Mouse (Mus musculus): Measurements from ENCODE around the gene Zfp704. TPM values are rescaled to one million over a fixed set of nuclear protein-coding genes. Genes with fewer than 3 reads are reported as not detected.
A peak's percentile ranks its signal among the peaks of the same experiment; 100 is the strongest.

Zfp704 gene
- total RNA-seq, 2 experiments from 2014 or later = 4.4 to 7.0 TPM

GRCm38 (mm10) chr3:9497260-9497659 is 112.6 kb downstream of the Zfp704 start:
- no peak for TF ChIP-seq CTCF (IDR thresholded peaks at IDR 0.05)
- DNase-seq = no peak
- Histone ChIP-seq H3K27ac (no peak overlapping the region), H3K4me3 (no peak overlapping the region)
- intact Hi-C loops (cut with DNase I) = no loop called here

GRCm38 (mm10) chr3:9491766-9492283 is 118.1 kb downstream of the Zfp704 start:
- Histone ChIP-seq H3K4me3 (no peak overlapping the region), H3K27ac (no peak overlapping the region)
- DNase-seq = no peak
- no peak for TF ChIP-seq CTCF (IDR thresholded peaks at IDR 0.05)
- intact Hi-C loops (cut with DNase I) = no loop called here

- intact Hi-C loops (cut with DNase I) = no loop called here
- no peak for TF ChIP-seq CTCF (IDR thresholded peaks at IDR 0.05)
- no peak for DNase-seq
- Histone ChIP-seq H3K27ac (no peak overlapping the region), H3K4me3 (no peak overlapping the region)
Measured at GRCm38 (mm10) chr3:9487644-9488043, 122.2 kb downstream of the Zfp704 start.

- no peak for TF ChIP-seq CTCF (IDR thresholded peaks at IDR 0.05)
- H3K27ac ChIP-seq = no peak overlapping the region
- intact Hi-C loops (cut with DNase I) = no loop called here
- no peak for DNase-seq
- H3K4me3 ChIP-seq = no peak overlapping the region
Measured at GRCm38 (mm10) chr3:9485506-9485905, 124.4 kb downstream of the Zfp704 start.

- TF ChIP-seq CTCF (IDR thresholded peaks at IDR 0.05) = no peak
- DNase-seq = no peak
- intact Hi-C loops (cut with DNase I) = no loop called here
- H3K4me3 ChIP-seq = no peak overlapping the region
- H3K27ac ChIP-seq = no peak overlapping the region
Measured at GRCm38 (mm10) chr3:9481956-9482355, 127.9 kb downstream of the Zfp704 start.

- intact Hi-C loops (cut with DNase I) = no loop called here
- peak; percentile 67 for DNase-seq
Measured at GRCm38 (mm10) chr3:9481358-9481757, 128.5 kb downstream of the Zfp704 start.

GRCm38 (mm10) chr3:9480936-9481335 is 128.9 kb downstream of the Zfp704 start:
- no peak overlapping the region for H3K27ac ChIP-seq
- no peak overlapping the region for H3K4me3 ChIP-seq
- no peak for TF ChIP-seq CTCF (IDR thresholded peaks at IDR 0.05)
- intact Hi-C loops (cut with DNase I) = no loop called here
- DNase-seq = no peak

More at GRCm38 (mm10) chr3:9481358-9481757, 128.5 kb downstream of the Zfp704 start:
- no peak overlapping the region for H3K27ac ChIP-seq
- no peak overlapping the region for H3K4me3 ChIP-seq
- no peak for TF ChIP-seq CTCF (IDR thresholded peaks at IDR 0.05)

GRCm38 (mm10) chr3:9477386-9477785 is 132.5 kb downstream of the Zfp704 start:
- intact Hi-C loops (cut with DNase I) = no loop called here
- H3K27ac ChIP-seq = no peak overlapping the region
- DNase-seq = no peak
- TF ChIP-seq CTCF (IDR thresholded peaks at IDR 0.05) = no peak
- H3K4me3 ChIP-seq = no peak overlapping the region

GRCm38 (mm10) chr3:9476336-9476735 is 133.5 kb downstream of the Zfp704 start:
- intact Hi-C loops (cut with DNase I) = no loop called here
- TF ChIP-seq CTCF (IDR thresholded peaks at IDR 0.05) = no peak
- Histone ChIP-seq H3K4me3 (no peak overlapping the region), H3K27ac (no peak overlapping the region)
- DNase-seq = no peak

- no peak overlapping the region for H3K4me3 ChIP-seq
- no peak for DNase-seq
- intact Hi-C loops (cut with DNase I) = no loop called here
- no peak overlapping the region for H3K27ac ChIP-seq
- no peak for TF ChIP-seq CTCF (IDR thresholded peaks at IDR 0.05)
Measured at GRCm38 (mm10) chr3:9475501-9475900, 134.4 kb downstream of the Zfp704 start.

GRCm38 (mm10) chr3:9474331-9474730 is 135.6 kb downstream of the Zfp704 start:
- DNase-seq = no peak
- no peak for TF ChIP-seq CTCF (IDR thresholded peaks at IDR 0.05)
- intact Hi-C loops (cut with DNase I) = no loop called here
- H3K27ac ChIP-seq = no peak overlapping the region
- H3K4me3 ChIP-seq = no peak overlapping the region

GRCm38 (mm10) chr3:9466287-9466686 is 143.6 kb downstream of the Zfp704 start:
- Histone ChIP-seq H3K4me3 (no peak overlapping the region), H3K27ac (no peak overlapping the region)
- peak; percentile 57 for DNase-seq
- intact Hi-C loops (cut with DNase I) = loop anchor here (2.0 to 10.0 kb wide), 4 partner anchors 65 to 501 kb away; no protein-coding TSS in a partner anchor
- TF ChIP-seq CTCF (IDR thresholded peaks at IDR 0.05) = peak; percentile 86

GRCm38 (mm10) chr3:9465731-9466130 is 144.2 kb downstream of the Zfp704 start:
- Histone ChIP-seq H3K27ac (no peak overlapping the region), H3K4me3 (no peak overlapping the region)
- TF ChIP-seq CTCF (IDR thresholded peaks at IDR 0.05) = no peak
- intact Hi-C loops (cut with DNase I) = loop anchor here (2.0 to 10.0 kb wide), 4 partner anchors 65 to 501 kb away; no protein-coding TSS in a partner anchor
- no peak for DNase-seq

- peak; percentile 67 for DNase-seq
- no peak for TF ChIP-seq CTCF (IDR thresholded peaks at IDR 0.05)
- intact Hi-C loops (cut with DNase I) = loop anchor here (10.0 kb wide), 1 partner anchor 497 kb away; no protein-coding TSS in a partner anchor
- H3K27ac ChIP-seq = peak overlapping the region; percentile 57
- no peak overlapping the region for H3K4me3 ChIP-seq
Measured at GRCm38 (mm10) chr3:9461660-9462059, 148.2 kb downstream of the Zfp704 start.
